Mouse (Mus musculus) CH12.LX (cell line): ENCODE measurements at regions not wholly inside any gene's neighbourhood (a gene's known extent, or its start where the extent isn't known, plus 50 kb on each side); places are given as distances from the start of the nearest gene placed in this dataset.

ENCODE experiments used
- DNase-seq: peaks from one replicate; pipeline ENCODE4 v3.0.0-alpha.2; 2013; ENCODE audit errors: extremely low read depth
- H3K27ac ChIP-seq: 2 replicates; pipeline ENCODE4 v1.5.1; 2012; ENCODE audit warnings: low read depth, mild to moderate bottlenecking, control low read depth, moderate library complexity; ENCODE audit not compliant: insufficient read depth
- H3K27me3 ChIP-seq: replicated peaks from 2 replicates; pipeline ENCODE3; 2012; ENCODE audit warnings: inconsistent platforms
- H3K36me3 ChIP-seq, 2 experiments: replicated peaks in 1 of 2; 2 replicates each; pipeline versions ENCODE3 to v1.6.1; 2012; ENCODE audit warnings: inconsistent platforms in 1 of 2, low read length in 1 of 2, mild to moderate bottlenecking in 1 of 2, mixed read lengths in 1 of 2, moderate library complexity in 1 of 2; ENCODE audit not compliant: control insufficient read depth in 1 of 2, insufficient read depth in 1 of 2
- H3K4me1 ChIP-seq, 2 experiments: 2 replicates each; pipeline ENCODE4 v1.6.1; 2012; ENCODE audit warnings: inconsistent platforms in 1 of 2, moderate library complexity in 1 of 2; ENCODE audit not compliant: insufficient read depth in 2 of 2, control insufficient read depth in 1 of 2
- H3K4me2 ChIP-seq: 2 replicates; pipeline ENCODE4 v1.6.1; 2012; ENCODE audit warnings: low read depth, mild to moderate bottlenecking, control low read depth; ENCODE audit not compliant: poor library complexity, insufficient read depth, severe bottlenecking
- H3K4me3 ChIP-seq, 3 experiments: fragments of 150-350 bp in 1 of 3; sonication (generic) in 1 of 3; replicated peaks in 1 of 3; 2 replicates each; pipeline versions ENCODE3 to v1.5.1; 2011 to 2012; ENCODE audit warnings: low read depth in 2 of 3, low read length in 2 of 3, mild to moderate bottlenecking in 2 of 3, moderate library complexity in 2 of 3, control low read depth in 1 of 3, improper control_type of control experiment in 1 of 3, inconsistent platforms in 1 of 3, mixed read lengths in 1 of 3; ENCODE audit not compliant: poor library complexity in 1 of 3
- H3K79me2 ChIP-seq: replicated peaks from 2 replicates; pipeline ENCODE4 v1.6.1; 2012; ENCODE audit warnings: mild to moderate bottlenecking, moderate library complexity; ENCODE audit not compliant: control insufficient read depth, poor library complexity, insufficient read depth, severe bottlenecking; ENCODE audit errors: extremely low read depth
- H3K9ac ChIP-seq: 2 replicates; pipeline ENCODE4 v1.6.1; 2012; ENCODE audit warnings: low read depth, mild to moderate bottlenecking, control low read depth, moderate library complexity; ENCODE audit not compliant: insufficient read depth
- H3K9me3 ChIP-seq: replicated peaks from 2 replicates; pipeline ENCODE3; 2012; ENCODE audit warnings: low read length, inconsistent platforms, mixed read lengths
- CHD1 ChIP-seq: IDR thresholded peaks from 2 replicates; pipeline ENCODE4 v1.6.1; 2012; ENCODE audit warnings: low read depth, low read length, improper control_type of control experiment, inconsistent platforms
- CHD2 ChIP-seq: IDR thresholded peaks from 2 replicates; pipeline ENCODE4 v1.6.1; 2011; ENCODE audit warnings: low read length, improper control_type of control experiment
- CTCF ChIP-seq, 2 experiments: IDR thresholded peaks in 1 of 2; conservative IDR thresholded peaks in 1 of 2; 2 replicates each; pipeline ENCODE4 v1.5.1; 2011 to 2012; ENCODE audit warnings: low read depth in 2 of 2, low read length in 2 of 2, improper control_type of control experiment in 1 of 2, inconsistent platforms in 1 of 2, mild to moderate bottlenecking in 1 of 2, moderate library complexity in 1 of 2
- ELF1 ChIP-seq: IDR thresholded peaks from 2 replicates; pipeline ENCODE4 v1.6.1; 2014; ENCODE audit warnings: low read depth, mild to moderate bottlenecking, inconsistent platforms, low read length, improper control_type of control experiment
- ETS1 ChIP-seq: conservative IDR thresholded peaks from 2 replicates; pipeline ENCODE4 v1.6.1; 2012; ENCODE audit warnings: low read depth, mild to moderate bottlenecking, inconsistent platforms, low read length, improper control_type of control experiment, moderate library complexity
- GABPA ChIP-seq: IDR thresholded peaks from 2 replicates; pipeline ENCODE4 v1.6.1; 2012; ENCODE audit warnings: low read depth, low read length, improper control_type of control experiment, inconsistent platforms; ENCODE audit not compliant: insufficient replicate concordance
- HCFC1 ChIP-seq: IDR thresholded peaks from 2 replicates; pipeline ENCODE4 v1.6.1; 2012; ENCODE audit warnings: low read depth, mild to moderate bottlenecking, inconsistent platforms, low read length, improper control_type of control experiment
- JUN ChIP-seq: IDR thresholded peaks from 2 replicates; pipeline ENCODE4 v1.6.1; 2011; ENCODE audit warnings: low read depth, mild to moderate bottlenecking, low read length, improper control_type of control experiment, moderate library complexity; ENCODE audit not compliant: insufficient read depth
- KAT2A ChIP-seq: IDR thresholded peaks from 2 replicates; pipeline ENCODE4 v1.6.1; 2012; ENCODE audit warnings: low read length, improper control_type of control experiment, inconsistent platforms; ENCODE audit not compliant: insufficient replicate concordance
- MAFK ChIP-seq: IDR thresholded peaks from 2 replicates; pipeline ENCODE4 v1.6.1; 2011; ENCODE audit warnings: low read length, improper control_type of control experiment; ENCODE audit not compliant: insufficient replicate concordance
- MAX ChIP-seq: IDR thresholded peaks from 2 replicates; pipeline ENCODE4 v1.6.1; 2011; ENCODE audit warnings: low read length, improper control_type of control experiment
- MEF2A ChIP-seq: IDR thresholded peaks from 2 replicates; pipeline ENCODE4 v1.6.1; 2014; ENCODE audit warnings: low read depth, mild to moderate bottlenecking, inconsistent platforms, low read length, improper control_type of control experiment, borderline replicate concordance
- MYC ChIP-seq: IDR thresholded peaks from 2 replicates; pipeline ENCODE4 v1.6.1; 2011; ENCODE audit warnings: low read depth, mild to moderate bottlenecking, improper control_type of control experiment, low read length
- POLR2A ChIP-seq: IDR thresholded peaks from 2 replicates; pipeline ENCODE4 v1.6.1; 2011; ENCODE audit warnings: low read depth, mild to moderate bottlenecking, improper control_type of control experiment, low read length
- POLR2AphosphoS2 ChIP-seq: IDR thresholded peaks from 2 replicates; pipeline ENCODE4 v1.6.1; 2011; ENCODE audit warnings: low read depth, low read length, improper control_type of control experiment
- RAD21 ChIP-seq: IDR thresholded peaks from 2 replicates; pipeline ENCODE4 v1.6.1; 2011; ENCODE audit warnings: low read depth, mild to moderate bottlenecking, low read length, improper control_type of control experiment, moderate library complexity
- RCOR1 ChIP-seq: conservative IDR thresholded peaks from 2 replicates; pipeline ENCODE4 v1.6.1; 2012; ENCODE audit warnings: low read depth, mild to moderate bottlenecking, inconsistent platforms, low read length, improper control_type of control experiment
- SMC3 ChIP-seq: IDR thresholded peaks from 2 replicates; pipeline ENCODE4 v1.6.1; 2011; ENCODE audit warnings: low read depth, low read length, improper control_type of control experiment
- TCF12 ChIP-seq: IDR thresholded peaks from 2 replicates; pipeline ENCODE4 v1.6.1; 2014; ENCODE audit warnings: low read depth, mild to moderate bottlenecking, inconsistent platforms, low read length, improper control_type of control experiment
- ZC3H11A ChIP-seq: IDR thresholded peaks from 2 replicates; pipeline ENCODE4 v1.6.1; 2012; ENCODE audit warnings: low read depth, mild to moderate bottlenecking, inconsistent platforms, low read length, improper control_type of control experiment
- ZMIZ1 ChIP-seq: IDR thresholded peaks from 2 replicates; pipeline ENCODE4 v1.6.1; 2012; ENCODE audit warnings: low read depth, mild to moderate bottlenecking, inconsistent platforms, low read length, improper control_type of control experiment
- ZNF384 ChIP-seq: IDR thresholded peaks from 2 replicates; pipeline ENCODE4 v1.6.1; 2012; ENCODE audit warnings: low read depth, low read length, improper control_type of control experiment, inconsistent platforms
- dilution Hi-C: fragments of 300-500 bp; cut with MboI; formaldehyde crosslinking; loops from 2 replicates; pipeline ENCODE4 v1.14.3; 2020; ENCODE audit warnings: low sequenced_read_pairs; ENCODE audit not compliant: extremely low pct_unique_long_range_greater_than_20kb, extremely low pct_ligation_motif_present
- in situ Hi-C: fragments of 300-500 bp; cut with MboI; formaldehyde crosslinking; loops from 3 replicates; pipeline ENCODE4 v1.14.3; 2019; ENCODE audit warnings: low sequenced_read_pairs, low pct_ligation_motif_present, low pct_unique_long_range_greater_than_20kb, mixed read lengths

- dilution Hi-C loops (no loop called here), in situ Hi-C loops (no loop called here)
- Histone ChIP-seq H3K9me3 (no peaks in the 10 kb centered on the region), H3K4me1 (no peaks in the 10 kb centered on the region), H3K27me3 (no peaks in the 10 kb centered on the region), H3K79me2 (no peaks in the 10 kb centered on the region), H3K4me3 (no peak overlapping the region), H3K9ac (no peak overlapping the region), H3K4me2 (no peak overlapping the region), H3K36me3 (no peaks in the 10 kb centered on the region), H3K27ac (no peak overlapping the region)
- TF ChIP-seq KAT2A: no peak
- no peak for TF ChIP-seq ZMIZ1
- no peak for TF ChIP-seq ZC3H11A
- no peak for TF ChIP-seq MAX
- no peak for TF ChIP-seq HCFC1
- TF ChIP-seq CHD1: no peak
- no peak for TF ChIP-seq POLR2AphosphoS2
- no peak for TF ChIP-seq TCF12
- no peak for TF ChIP-seq GABPA
- TF ChIP-seq SMC3: no peak
- no peak for TF ChIP-seq ETS1
- TF ChIP-seq MYC: no peak
- TF ChIP-seq CHD2: no peak
- no peak for TF ChIP-seq JUN
- TF ChIP-seq CTCF (conservative IDR thresholded peaks at IDR 0.05 in 1 of 2, IDR thresholded peaks at IDR 0.05 in 1 of 2; ENCODE audit: low read depth in 2 of 2, low read length in 2 of 2): no peak
- no peak for DNase-seq
These were observed 254.1 kb upstream of the Kirrel3 start for GRCm38 (mm10) chr9:34231561-34231960.

- no peak overlapping the region for H3K4me3 ChIP-seq
- dilution Hi-C loops: no loop called here
- in situ Hi-C loops: no loop called here
- no peak for DNase-seq
- no peaks in the 10 kb centered on the region; a peak in 1 of 4 replicates for H3K4me1 ChIP-seq
- no peaks in the 10 kb centered on the region for H3K36me3 ChIP-seq
- no peaks in the 10 kb centered on the region for H3K27me3 ChIP-seq
- no peak overlapping the region for H3K27ac ChIP-seq
- H3K9ac ChIP-seq: no peak overlapping the region
- H3K9me3 ChIP-seq: no peaks in the 10 kb centered on the region
- no peaks in the 10 kb centered on the region for H3K79me2 ChIP-seq
- H3K4me2 ChIP-seq: no peak overlapping the region
- TF ChIP-seq ZNF384 (no peak), MYC (no peak), MEF2A (no peak), KAT2A (no peak), POLR2A (no peak), MAFK (no peak), RCOR1 (no peak), CTCF (conservative IDR thresholded peaks at IDR 0.05 in 1 of 2, IDR thresholded peaks at IDR 0.05 in 1 of 2; ENCODE audit: low read depth in 2 of 2, low read length in 2 of 2) (no peak), SMC3 (no peak), ELF1 (no peak), RAD21 (no peak), HCFC1 (no peak)
- TF ChIP-seq, all 38 proteins: peak for 0
These were observed 251.0 kb upstream of the Kirrel3 start for GRCm38 (mm10) chr9:34234734-34235133.
